Mouse (Mus musculus): Measurements from ENCODE around the gene Snx8.

GRCm38 (mm10) chr5:140364415-140364814, 24.6 kb downstream of the Snx8 start:
- TF ChIP-seq EP300 (IDR thresholded peaks at IDR 0.05; ENCODE audit: insufficient read depth, low read depth, low read length) (no peak), POLR2A (IDR thresholded peaks at IDR 0.05; ENCODE audit: insufficient read depth, low read length) (no peak)

Measured in ES-Bruce4 (cell line).